In the genomic region with DNA sequence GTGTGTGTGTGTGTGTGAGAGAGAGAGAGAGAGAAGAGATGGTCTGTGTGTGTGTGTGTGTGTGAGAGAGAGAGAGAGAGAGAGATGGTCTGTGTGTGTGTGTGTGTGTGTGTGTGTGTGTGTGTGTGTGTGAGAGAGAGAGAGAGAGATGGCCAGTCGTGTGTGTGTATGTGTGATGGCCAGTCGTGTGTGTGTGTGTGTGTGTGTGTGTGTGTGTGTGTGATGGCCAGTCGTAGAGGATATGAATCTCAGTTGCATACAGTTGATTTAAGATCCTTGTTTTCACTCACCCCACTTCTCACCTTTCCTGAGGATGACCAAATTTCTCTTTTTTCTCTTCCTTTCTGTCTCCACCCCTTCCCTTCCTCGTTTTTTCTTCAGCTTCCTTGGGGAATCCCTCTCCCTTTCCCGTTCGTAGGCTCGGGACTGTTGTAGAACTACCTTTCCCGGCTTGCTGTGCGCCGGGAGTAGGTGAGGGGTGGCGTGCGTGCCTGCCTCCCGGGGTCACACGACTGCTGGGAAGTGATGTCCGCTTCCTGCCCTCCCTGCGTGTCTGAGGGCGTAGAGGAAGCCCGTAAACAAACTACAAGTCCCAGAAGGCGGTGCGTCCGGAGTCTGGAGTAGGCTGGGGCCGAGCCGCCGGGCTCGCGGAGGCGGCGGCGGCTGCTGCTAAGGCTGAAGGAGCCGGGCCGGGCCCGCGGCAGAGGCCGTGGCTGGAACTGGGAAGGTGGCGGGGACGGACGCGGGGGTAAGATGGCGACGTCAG, we compare ENCODE assay signal across 7 mouse cellular contexts. TPM values are rescaled to one million over a fixed set of nuclear protein-coding genes. Genes with fewer than 3 reads are reported as not detected.
DNase-seq lines count a peak whose midpoint lies in the region; ATAC-seq lines count a peak whose summit lies in the region.

A gene (plus strand): TSS at position 511 of the 766 bp plus-strand sequence.

- peaks cover 12% of the 10 kb centered on the region for H3K4me1 ChIP-seq in intestine, embryonic 16.5 days (ENCODE audit: control insufficient read depth, insufficient read depth, low read length)
- peaks cover 9% of the 10 kb centered on the region for H3K4me1 ChIP-seq in midbrain, embryonic 11.5 days (ENCODE audit: control insufficient read depth, insufficient read depth, low read length)

- peak within 1 kb of the TSS; percentile 79 for H3K4me3 ChIP-seq in intestine, embryonic 16.5 days (ENCODE audit: low read length)
- peak within 1 kb of the TSS; percentile 86 for H3K4me3 ChIP-seq in midbrain, embryonic 11.5 days (ENCODE audit: low read depth, low read length)

- peaks cover 8% of the 10 kb centered on the region for H3K36me3 ChIP-seq in intestine, embryonic 16.5 days (ENCODE audit: control insufficient read depth, insufficient read depth, low read length)
- H3K36me3 ChIP-seq in midbrain, embryonic 11.5 days (ENCODE audit: control insufficient read depth, insufficient read depth, low read length), result peaks cover 16% of the 10 kb centered on the region

- H3K27me3 ChIP-seq in intestine, embryonic 16.5 days (replicated peaks; ENCODE audit: control insufficient read depth, insufficient read depth, low read length), result no peaks in the 10 kb centered on the region
- no peaks in the 10 kb centered on the region for H3K27me3 ChIP-seq in midbrain, embryonic 11.5 days (ENCODE audit: control insufficient read depth, insufficient read depth, low read length)

- peak within 1 kb of the TSS; percentile 70 for H3K4me2 ChIP-seq in intestine, embryonic 16.5 days (ENCODE audit: low read depth, low read length)
- H3K4me2 ChIP-seq in midbrain, embryonic 11.5 days, result peak within 1 kb of the TSS; percentile 90

- H3K9me3 ChIP-seq in intestine, embryonic 16.5 days (ENCODE audit: control insufficient read depth, low read length), result no peaks in the 10 kb centered on the region
- no peaks in the 10 kb centered on the region for H3K9me3 ChIP-seq in midbrain, embryonic 11.5 days (ENCODE audit: control insufficient read depth, low read length)

- H3K9ac ChIP-seq in intestine, embryonic 16.5 days (ENCODE audit: low read depth, low read length), result peak within 1 kb of the TSS; percentile 84
- H3K9ac ChIP-seq in midbrain, embryonic 11.5 days (ENCODE audit: low read length), result peak within 1 kb of the TSS; percentile 88

- peak within 1 kb of the TSS; percentile 81 for H3K27ac ChIP-seq in intestine, embryonic 16.5 days (ENCODE audit: low read length)
- H3K27ac ChIP-seq in midbrain, embryonic 11.5 days (ENCODE audit: low read depth, low read length), result peak within 1 kb of the TSS; percentile 78

- under 1% methylated on average over 40 of the region's 40 CpGs for WGBS in intestine, embryonic 16.5 days
- WGBS in midbrain, embryonic 11.5 days, result 2% methylated on average over 39 of the region's 40 CpGs

- peak; percentile 98 for DNase-seq in adrenal gland, adult 8-10 months
- DNase-seq in embryo, embryonic 9.5 days (ENCODE audit: extremely low spot score), result peak; percentile 93
- DNase-seq in gastrocnemius, postnatal 4 days (ENCODE audit: low spot score in 2 of 2), result peak; percentile 87 to 93
- DNase-seq in left cerebral cortex, postnatal 36 days (ENCODE audit: low spot score in 2 of 2), result peak; percentile 97
- peak; percentile 98 for DNase-seq in midbrain, embryonic 11.5 days (ENCODE audit: low spot score, missing footprints)
- DNase-seq in skeletal muscle tissue, adult 2 months (ENCODE audit: low read depth, low spot score), result peak; percentile 97

- ATAC-seq in intestine, embryonic 16.5 days, result peak; percentile 98
- peak; percentile 98 for ATAC-seq in midbrain, embryonic 11.5 days (ENCODE audit: low FRiP score)

- intact Hi-C loops in left cerebral cortex, postnatal 36 days (cut with DNase I), result no loop called here

RNA-seq across cellular contexts. Expression of the gene that starts here (rescaled TPM):
- total RNA-seq in adrenal gland, adult 8-10 months (2022), result 10 to 100 TPM; 43.5 to 73.2 (median 63.9) TPM
- 10 to 100 TPM; 20.9 to 24.1 TPM for total RNA-seq in gastrocnemius, postnatal 4 days (2021)
- 19.1 and 20.1 TPM in 2 replicates for polyA plus RNA-seq in intestine, embryonic 16.5 days (2015; fragmentation: Nextera tagmentation; extraction: Ambion mirVana)
- total RNA-seq in left cerebral cortex, postnatal 36 days (2021), result 10 to 100 TPM; 34.1 to 38.1 TPM
- polyA plus RNA-seq in midbrain, embryonic 11.5 days (2014; fragmentation: Nextera tagmentation; extraction: Ambion mirVana), result 8.0 and 9.0 TPM in 2 replicates

Comparison
In these comparisons a context has a peak if more than half of its experiments do, and no peak if none do; other contexts are left out.
1. Peak in every context shown above with its lines: DNase-seq, ATAC-seq, H3K4me3 ChIP-seq and H3K27ac ChIP-seq.